Mouse (Mus musculus): ENCODE data around the gene Strc.

DNA sequence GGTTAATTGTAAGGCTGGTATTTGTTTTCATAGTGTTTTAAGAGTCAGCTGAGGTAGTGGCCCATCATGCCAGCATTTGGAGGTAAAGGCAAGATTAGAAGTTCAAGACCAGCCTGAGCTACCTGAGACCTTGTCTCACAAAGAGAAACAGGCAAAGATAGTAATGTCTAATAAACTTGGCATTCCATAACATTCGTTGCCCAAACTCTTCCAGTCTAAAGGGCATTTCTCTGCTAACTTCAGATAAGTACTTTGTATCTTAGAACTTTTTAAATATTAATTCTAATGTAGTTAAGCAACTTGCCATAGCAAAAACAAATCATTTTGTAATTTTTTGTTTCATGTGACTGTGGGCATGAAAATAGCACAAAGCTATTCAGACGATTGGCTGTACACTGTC is 36.2 kb upstream of the Strc start:
- TF ChIP-seq POLR2A (IDR thresholded peaks at IDR 0.05; ENCODE audit: low read depth, low read length), result no peak
- no peak for TF ChIP-seq CTCF (IDR thresholded peaks at IDR 0.05; ENCODE audit: extremely low read depth, insufficient read depth, insufficient read length, insufficient replicate concordance)
